Mouse (Mus musculus) thymus, postnatal 4 days (tissue): ENCODE results near the gene Palmd.

Experiments
- DNase-seq: peaks from one replicate; pipeline ENCODE4 v3.0.0; 2021

Palmd gene

DNA sequence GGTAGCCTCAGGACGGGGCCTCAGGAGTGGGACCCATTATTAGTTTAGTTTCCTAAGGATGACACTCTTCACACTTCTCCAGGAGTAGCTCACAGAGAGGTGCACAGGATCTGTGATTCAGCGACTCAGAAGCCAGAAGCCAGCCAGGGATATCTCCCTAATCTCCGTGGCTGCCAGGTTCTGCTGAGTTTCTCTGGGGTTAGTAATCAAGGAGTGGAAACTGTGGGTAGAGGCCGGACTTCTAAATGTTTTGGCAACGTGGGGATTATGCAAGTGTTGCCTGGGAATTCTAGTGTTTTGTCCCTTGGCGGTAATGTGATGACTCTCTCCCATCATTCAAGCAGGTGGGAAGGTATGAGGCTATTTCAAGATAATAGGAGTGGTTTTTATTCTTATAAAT, 13.7 kb downstream of the Palmd start:
- no peak for DNase-seq

- DNase-seq = no peak
Measured at GRCm38 (mm10) chr3:116953366-116953765, 15.4 kb downstream of the Palmd start.

- no peak for DNase-seq
Measured at GRCm38 (mm10) chr3:116952242-116952899, 16.4 kb downstream of the Palmd start.

DNA sequence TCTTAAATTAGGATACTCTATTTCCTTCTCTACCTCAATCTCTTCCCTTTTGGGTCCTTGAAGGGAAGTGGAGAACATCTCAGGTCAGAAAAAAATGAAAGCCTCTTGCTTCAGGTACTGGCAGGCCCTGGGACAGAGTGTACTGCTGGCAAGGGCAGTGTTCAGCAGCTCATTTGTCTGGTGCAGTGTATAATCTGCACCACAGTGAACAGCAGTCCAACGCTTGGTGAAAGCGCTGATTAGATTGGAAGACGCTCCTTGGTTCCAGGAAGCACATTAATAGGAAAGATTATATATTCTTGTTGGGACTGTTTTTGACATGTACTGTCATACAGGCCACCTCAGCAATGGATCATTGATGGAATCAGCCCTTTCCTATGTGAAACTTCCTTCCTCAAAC, 17.3 kb downstream of the Palmd start:
- no peak for DNase-seq

DNA sequence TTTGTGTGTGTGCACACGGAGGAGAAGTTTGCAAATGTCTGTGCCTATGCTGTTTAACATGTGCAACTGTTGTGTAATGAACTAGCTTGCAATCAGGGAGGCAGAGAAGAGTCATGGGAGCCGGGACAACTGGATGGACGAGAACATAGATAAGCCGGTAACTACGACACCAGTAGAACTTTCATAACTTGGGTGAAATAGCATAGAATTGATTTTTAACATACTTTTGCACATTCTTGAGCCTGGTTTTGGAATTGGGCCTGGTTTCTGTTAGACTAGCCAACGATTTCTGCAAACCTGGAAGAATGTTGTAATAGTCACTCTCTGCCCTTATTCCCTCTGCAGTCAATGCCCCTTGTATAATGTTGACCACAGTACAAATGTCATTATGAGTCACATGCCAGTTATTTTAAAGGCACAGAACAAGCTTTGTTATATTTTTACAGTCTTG, 18.1 kb downstream of the Palmd start:
- no peak for DNase-seq

DNA sequence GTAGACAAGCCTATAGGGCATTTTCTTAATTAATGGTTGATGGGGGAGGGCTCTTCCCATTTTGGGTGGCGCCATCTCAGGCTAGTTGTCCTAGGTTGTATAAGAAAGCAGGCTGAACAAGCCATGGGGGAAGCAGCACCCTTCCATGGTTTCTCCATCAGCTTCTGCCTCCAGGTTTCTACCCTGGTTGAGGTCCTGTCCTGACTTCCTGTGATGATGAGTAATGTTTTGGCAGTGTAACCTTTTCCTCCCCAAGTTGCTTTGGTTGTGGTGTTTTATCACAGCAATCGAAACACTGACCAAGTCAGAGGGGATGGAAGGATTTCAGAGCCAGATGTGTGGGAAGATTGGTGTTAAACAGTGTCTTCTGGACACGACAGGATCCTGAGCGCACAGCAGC, 22.3 kb downstream of the Palmd start:
- DNase-seq = no peak

GRCm38 (mm10) chr3:116943422-116943821, 25.4 kb downstream of the Palmd start:
- DNase-seq = no peak

- DNase-seq = no peak
Measured at GRCm38 (mm10) chr3:116942751-116943150, 26.0 kb downstream of the Palmd start.

- no peak for DNase-seq
Measured at GRCm38 (mm10) chr3:116941559-116942117, 27.1 kb downstream of the Palmd start.

DNA sequence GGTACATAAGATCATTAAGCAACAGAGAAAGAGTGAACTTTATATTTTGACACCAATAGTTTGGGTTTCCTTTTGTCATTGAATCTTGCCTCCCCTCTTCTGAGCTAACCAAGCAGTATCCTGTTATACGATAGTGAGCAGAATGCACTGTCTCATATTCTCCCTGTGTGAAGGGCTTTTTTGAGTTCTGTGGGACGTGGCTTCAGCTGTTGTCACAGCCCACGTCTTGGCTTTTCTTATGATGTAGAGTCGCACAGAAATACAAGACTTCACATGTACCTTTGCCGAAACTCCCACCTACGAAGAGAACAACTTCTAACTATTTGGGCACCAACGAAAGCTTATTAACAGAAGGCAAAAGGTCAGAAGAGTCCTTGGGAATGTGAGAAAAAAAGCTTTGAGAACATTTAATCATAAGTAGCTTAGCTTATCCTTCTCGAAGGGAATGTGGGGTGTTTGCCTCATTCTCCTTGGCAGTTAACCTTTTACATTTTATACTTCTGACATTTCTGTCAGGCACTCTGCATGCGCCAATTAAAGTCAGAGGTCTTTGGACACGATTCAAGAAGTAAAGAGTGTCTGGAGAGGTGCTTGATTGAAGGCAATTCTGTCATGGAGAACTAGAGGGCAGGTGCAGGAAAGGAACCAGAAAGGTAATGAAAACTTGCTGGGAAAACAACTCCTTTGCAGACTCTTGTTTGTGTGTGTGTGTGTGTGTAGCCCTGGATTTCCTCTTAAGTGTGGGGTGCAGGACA, 27.8 kb downstream of the Palmd start:
- DNase-seq = no peak

DNA sequence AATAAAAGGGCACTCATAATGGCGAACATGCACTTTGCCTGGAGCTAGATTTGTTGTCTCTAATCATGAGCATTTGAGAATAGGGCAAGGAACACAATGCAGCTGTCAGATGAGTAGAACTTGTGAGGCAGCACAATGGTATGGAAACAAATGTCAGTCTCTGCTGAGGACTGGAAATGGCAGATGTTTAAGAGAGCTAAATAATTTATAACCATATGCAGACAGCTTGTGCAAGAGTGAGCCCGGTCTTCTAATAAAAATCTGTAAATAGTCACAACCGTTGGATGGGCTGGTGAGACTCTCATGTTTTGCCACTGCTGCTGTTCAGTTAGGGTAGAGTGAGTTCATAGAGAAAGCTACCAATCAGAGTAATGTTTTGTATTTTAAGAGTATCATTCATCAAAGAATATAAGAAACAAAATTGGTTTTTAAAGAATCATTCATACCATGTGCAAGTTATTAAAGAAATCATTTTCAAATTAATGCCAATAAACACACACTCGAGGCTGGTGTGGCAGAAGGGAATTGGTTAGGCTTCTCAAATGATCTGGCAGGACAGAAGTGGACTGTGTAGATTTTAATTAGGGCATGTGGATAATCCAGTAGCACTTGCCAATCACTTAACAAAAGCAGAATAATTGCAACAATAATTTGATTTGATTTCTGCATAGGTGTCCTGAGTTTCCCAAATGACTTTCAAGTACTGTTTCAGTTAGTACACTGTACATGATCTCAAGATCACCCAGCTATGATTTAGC, 31.7 kb downstream of the Palmd start:
- DNase-seq = no peak

GRCm38 (mm10) chr3:116933158-116933557, 35.6 kb downstream of the Palmd start:
- DNase-seq = no peak

- no peak for DNase-seq
Measured at GRCm38 (mm10) chr3:116928994-116929393, 39.8 kb downstream of the Palmd start.

GRCm38 (mm10) chr3:116923042-116923441, 45.7 kb downstream of the Palmd start:
- DNase-seq = no peak

GRCm38 (mm10) chr3:116921535-116921934, 47.3 kb downstream of the Palmd start:
- DNase-seq = no peak

DNA sequence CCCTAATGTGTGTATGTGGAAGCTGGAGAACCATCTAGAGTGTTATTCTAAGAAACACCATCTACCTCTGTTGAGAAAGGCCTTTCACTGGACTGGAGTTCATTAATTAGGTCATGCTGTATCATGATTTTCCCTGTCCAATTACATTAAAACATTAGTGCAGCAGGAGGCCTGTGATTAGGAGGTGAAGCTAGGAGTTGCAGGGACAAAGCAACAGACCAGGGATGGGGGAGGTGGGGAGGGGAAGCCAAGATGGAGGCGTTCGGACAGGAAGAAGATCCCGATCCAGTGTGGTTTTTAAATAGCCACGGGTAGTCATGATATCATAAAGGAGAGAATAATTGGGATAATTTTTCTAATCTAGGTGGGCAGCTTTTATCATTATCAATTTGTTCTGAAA, 51.8 kb downstream of the Palmd start:
- no peak for DNase-seq

- no peak for DNase-seq
Measured at GRCm38 (mm10) chr3:116914931-116915330, 53.9 kb downstream of the Palmd start.

DNA sequence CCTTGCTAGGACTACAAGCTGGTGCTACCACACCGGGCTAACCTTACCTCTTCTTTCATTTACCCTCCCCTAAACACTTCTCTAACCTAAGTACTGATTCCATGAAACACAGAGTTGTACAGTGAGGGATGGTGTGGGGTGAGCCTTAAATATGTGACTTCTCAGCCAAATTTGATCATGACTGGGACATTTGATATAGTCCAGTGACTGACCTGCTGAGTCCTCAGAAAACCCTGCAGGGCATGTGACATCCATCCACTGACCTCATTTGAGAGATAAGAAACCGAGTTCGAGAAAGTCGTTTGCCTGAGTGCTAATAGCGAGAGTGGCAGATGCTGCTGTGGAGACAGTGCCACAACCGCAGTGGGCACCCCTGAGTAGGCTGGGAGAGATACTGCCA, 54.4 kb downstream of the Palmd start:
- DNase-seq = no peak

GRCm38 (mm10) chr3:116906596-116906995, 62.2 kb downstream of the Palmd start:
- no peak for DNase-seq

GRCm38 (mm10) chr3:116905898-116906297, 62.9 kb downstream of the Palmd start:
- DNase-seq = no peak

DNA sequence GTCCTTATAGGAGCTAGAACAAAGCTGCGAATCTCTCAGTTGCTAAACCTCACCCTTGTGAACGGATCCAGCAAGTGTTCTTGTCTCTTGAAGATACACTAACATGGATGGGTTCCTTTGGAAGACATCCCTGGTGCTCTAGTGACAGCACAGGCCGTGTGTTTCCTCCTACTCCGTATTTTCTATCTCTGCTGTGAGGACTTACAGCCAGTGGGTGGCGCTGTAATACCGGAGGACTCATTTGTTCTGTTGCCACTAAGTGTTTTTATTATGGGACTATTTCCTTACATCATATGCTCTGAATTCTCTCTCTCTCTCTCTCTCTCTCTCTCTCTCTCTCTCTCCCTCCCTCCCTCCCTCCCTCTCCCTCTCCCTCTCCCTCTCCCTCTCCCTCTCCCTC, 64.6 kb downstream of the Palmd start:
- DNase-seq = peak; percentile 47

- DNase-seq = no peak
Measured at GRCm38 (mm10) chr3:116892872-116893271, 75.9 kb downstream of the Palmd start.

- DNase-seq = no peak
Measured at GRCm38 (mm10) chr3:116892206-116892563, 76.6 kb downstream of the Palmd start.
